Mouse (Mus musculus) myocyte (in vitro differentiated cells): ENCODE measurements around the gene Myo10. TPM values are rescaled to one million over a fixed set of nuclear protein-coding genes. Genes with fewer than 3 reads are reported as not detected.
A peak's percentile ranks its signal among the peaks of the same experiment; 100 is the strongest.

Source experiments
- H3K27me3 ChIP-seq: one replicate; pipeline ENCODE4 v1.6.1; 2011; ENCODE audit not compliant: control insufficient read depth, insufficient read depth, insufficient read length
- H3K36me3 ChIP-seq: one replicate; pipeline ENCODE4 v1.6.1; 2011; ENCODE audit not compliant: control insufficient read depth, insufficient read depth
- H3K4me2 ChIP-seq: one replicate; pipeline ENCODE4 v1.6.1; 2011; ENCODE audit warnings: low read depth, control low read depth
- H3K4me3 ChIP-seq: one replicate; pipeline ENCODE4 v1.5.1; 2011; ENCODE audit warnings: mild to moderate bottlenecking, control low read depth, moderate library complexity
- H3K79me2 ChIP-seq: one replicate; pipeline ENCODE4 v1.6.1; 2011; ENCODE audit not compliant: control insufficient read depth, insufficient read depth
- H3ac ChIP-seq: one replicate; pipeline ENCODE4 v1.6.1; 2011; ENCODE audit not compliant: control insufficient read depth, insufficient read length
- CEBPB ChIP-seq: IDR thresholded peaks from 2 replicates; pipeline ENCODE4 v1.6.1; 2011; ENCODE audit warnings: mild to moderate bottlenecking, moderate library complexity; ENCODE audit not compliant: poor library complexity, insufficient read depth, severe bottlenecking
- E2F4 ChIP-seq: IDR thresholded peaks from one replicate; pipeline ENCODE4 v1.6.1; 2011; ENCODE audit warnings: mild to moderate bottlenecking, control low read depth, moderate library complexity; ENCODE audit not compliant: insufficient read depth
- MAX ChIP-seq: IDR thresholded peaks from one replicate; pipeline ENCODE4 v1.6.1; 2011; ENCODE audit warnings: low read depth, mild to moderate bottlenecking, control low read depth
- MYOD1 ChIP-seq, 3 experiments: IDR thresholded peaks; one replicate each; pipeline ENCODE4 v1.6.1; 2011; ENCODE audit warnings: control low read depth in 2 of 3, low read depth in 2 of 3, mild to moderate bottlenecking in 2 of 3, moderate library complexity in 1 of 3; ENCODE audit not compliant: insufficient read length in 2 of 3, control insufficient read depth in 1 of 3
- MYOG ChIP-seq, 3 experiments: IDR thresholded peaks; one replicate each; pipeline ENCODE4 v1.6.1; 2011; ENCODE audit warnings: control low read depth in 2 of 3, low read depth in 2 of 3, mild to moderate bottlenecking in 2 of 3; ENCODE audit not compliant: insufficient read length in 2 of 3, control insufficient read depth in 1 of 3, insufficient read depth in 1 of 3
- POLR2A ChIP-seq: IDR thresholded peaks from one replicate; pipeline ENCODE4 v1.6.1; 2011; ENCODE audit warnings: low read depth, mild to moderate bottlenecking, control low read depth, moderate library complexity; ENCODE audit not compliant: insufficient read length
- POLR2AphosphoS2 ChIP-seq: IDR thresholded peaks from one replicate; pipeline ENCODE4 v1.6.1; 2011; ENCODE audit warnings: low read depth, control low read depth; ENCODE audit not compliant: insufficient read length
- REST ChIP-seq: IDR thresholded peaks from one replicate; pipeline ENCODE4 v1.6.1; 2011; ENCODE audit warnings: mild to moderate bottlenecking, control low read depth, moderate library complexity; ENCODE audit not compliant: insufficient read depth, insufficient read length
- SRF ChIP-seq: IDR thresholded peaks from one replicate; pipeline ENCODE4 v1.6.1; 2011; ENCODE audit warnings: low read depth; ENCODE audit not compliant: control insufficient read depth, insufficient read length
- TCF12 ChIP-seq: IDR thresholded peaks from one replicate; pipeline ENCODE4 v1.6.1; 2011; ENCODE audit warnings: mild to moderate bottlenecking, control low read depth; ENCODE audit not compliant: poor library complexity, insufficient read depth, severe bottlenecking
- TCF3 ChIP-seq: IDR thresholded peaks from one replicate; pipeline ENCODE4 v1.6.1; 2011; ENCODE audit warnings: low read depth, control low read depth; ENCODE audit not compliant: insufficient read length
- USF1 ChIP-seq: IDR thresholded peaks from one replicate; pipeline ENCODE4 v1.6.1; 2011; ENCODE audit warnings: low read depth, mild to moderate bottlenecking, control low read depth, moderate library complexity
- polyA plus RNA-seq: library from polyadenylated mRNA; unstranded; fragments of >200 nt; fragmentation: generic; extraction: Trizol; gene quantifications from one replicate; pipeline ENCODE4 v1.2.1, GENCODE M21; 2012; ENCODE audit warnings: missing spikeins

The Myo10 gene
- polyA plus RNA-seq, 1 experiment, result 71.4 TPM

DNA sequence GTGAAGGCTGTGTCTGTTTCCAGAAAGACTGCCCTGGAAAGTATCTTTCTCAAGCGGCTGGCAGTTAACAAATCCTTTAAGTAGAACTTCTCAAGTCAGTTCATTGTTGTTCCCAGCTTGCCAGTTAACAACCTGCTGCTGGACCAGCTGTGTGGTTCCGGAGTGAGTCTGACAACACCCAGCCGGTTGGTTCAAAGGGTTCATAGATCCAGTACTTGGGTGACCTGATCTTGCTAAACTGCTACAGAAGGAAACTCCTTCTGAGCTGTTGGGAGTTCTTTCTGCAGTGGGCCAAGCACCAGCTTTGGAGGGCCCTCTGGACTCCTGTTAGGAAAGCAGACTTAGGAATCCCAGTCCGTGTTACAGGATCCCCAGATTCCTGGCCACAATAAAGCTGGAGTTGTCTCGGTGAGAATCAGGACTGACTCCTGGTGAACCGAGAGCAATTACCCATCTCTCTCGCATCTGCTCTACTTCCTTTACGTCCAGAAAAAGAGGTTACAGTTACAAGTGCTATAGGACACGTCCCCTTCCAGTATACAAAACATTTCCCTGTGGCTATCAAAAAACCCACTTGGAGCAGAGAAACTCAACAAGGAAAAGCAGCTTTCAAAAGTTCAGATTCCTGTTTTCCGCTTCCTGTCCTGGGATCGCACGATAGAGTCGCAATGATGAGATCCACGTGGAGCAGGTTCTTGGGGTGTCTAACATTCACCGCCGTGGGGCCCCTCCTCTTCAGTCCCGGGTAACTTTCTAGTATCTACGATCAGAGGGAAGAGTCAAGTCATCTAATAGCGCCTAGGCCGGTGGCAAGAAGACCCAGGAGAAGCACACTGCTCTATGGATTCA lies 750 bp upstream of the Myo10 start:
- Histone ChIP-seq H3ac (peak overlapping the region; percentile 61), H3K79me2 (peaks cover 36% of the 10 kb centered on the region), H3K4me2 (peak overlapping the region; percentile 82), H3K4me3 (peak overlapping the region; percentile 88), H3K27me3 (no peaks in the 10 kb centered on the region), H3K36me3 (peaks cover 4% of the 10 kb centered on the region)
- TF ChIP-seq POLR2A (peak; percentile 69), CEBPB (no peak), POLR2AphosphoS2 (peak; percentile 82)

GRCm38 (mm10) chr15:25622867-25623471 lies 644 bp downstream of the Myo10 start:
- Histone ChIP-seq H3K36me3 (peaks cover 5% of the 10 kb centered on the region), H3K4me3 (peak overlapping the region; percentile 88), H3ac (peak overlapping the region; percentile 61), H3K27me3 (no peaks in the 10 kb centered on the region), H3K79me2 (peaks cover 50% of the 10 kb centered on the region), H3K4me2 (peak overlapping the region; percentile 92)
- no peak for TF ChIP-seq SRF
- peak in 1 of 3 experiments; percentile 81 for TF ChIP-seq MYOD1 (IDR thresholded peaks at IDR 0.05; ENCODE audit: control insufficient read depth in 1 of 3, insufficient read length in 2 of 3, low read depth in 2 of 3)
- no peak for TF ChIP-seq REST
- peak in 1 of 3 experiments; percentile 38 for TF ChIP-seq MYOG (IDR thresholded peaks at IDR 0.05; ENCODE audit: control insufficient read depth in 1 of 3, insufficient read depth in 1 of 3, insufficient read length in 2 of 3, low read depth in 2 of 3)
- TF ChIP-seq TCF12, result no peak

DNA sequence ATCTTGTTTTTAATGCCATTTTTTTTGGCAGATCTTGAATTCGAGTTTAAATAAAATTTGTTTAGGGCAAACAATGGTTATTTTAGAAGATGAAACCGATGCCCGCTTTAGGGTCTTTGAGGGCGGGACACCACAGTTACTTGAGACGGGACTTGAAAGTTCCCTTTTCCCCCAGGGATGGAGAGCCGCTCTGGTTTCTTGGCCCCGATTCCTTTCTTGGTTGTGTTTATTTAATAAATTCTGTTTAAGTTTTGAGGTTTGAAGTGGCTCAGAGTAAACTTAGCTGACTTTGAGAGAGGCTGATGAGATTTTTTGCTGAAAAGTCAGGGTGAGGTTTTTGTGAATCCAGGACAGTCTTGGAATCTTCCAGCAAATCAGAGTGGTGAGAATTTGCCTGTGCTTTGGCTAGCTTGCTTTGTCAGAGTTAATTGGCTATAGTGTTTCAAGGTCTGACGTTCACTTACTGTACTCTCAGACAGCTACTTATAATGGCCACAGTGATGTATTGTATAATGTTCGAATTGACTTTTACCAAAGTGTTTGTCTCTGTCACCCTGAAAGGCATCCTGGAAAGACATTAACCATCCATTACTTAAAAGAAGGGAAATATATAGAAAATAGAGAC lies 1.3 kb downstream of the Myo10 start:
- Histone ChIP-seq H3ac (peak overlapping the region; percentile 61), H3K79me2 (peaks cover 57% of the 10 kb centered on the region), H3K4me3 (peak overlapping the region; percentile 88), H3K4me2 (peak overlapping the region; percentile 92), H3K27me3 (no peaks in the 10 kb centered on the region), H3K36me3 (peaks cover 12% of the 10 kb centered on the region)
- TF ChIP-seq POLR2A (no peak), MAX (no peak), USF1 (no peak), CEBPB (no peak), SRF (no peak), REST (no peak), MYOG (IDR thresholded peaks at IDR 0.05; ENCODE audit: control insufficient read depth in 1 of 3, insufficient read depth in 1 of 3, insufficient read length in 2 of 3, low read depth in 2 of 3) (no peak), TCF12 (no peak), POLR2AphosphoS2 (no peak), TCF3 (no peak), MYOD1 (IDR thresholded peaks at IDR 0.05; ENCODE audit: control insufficient read depth in 1 of 3, insufficient read length in 2 of 3, low read depth in 2 of 3) (no peak), E2F4 (no peak)

DNA sequence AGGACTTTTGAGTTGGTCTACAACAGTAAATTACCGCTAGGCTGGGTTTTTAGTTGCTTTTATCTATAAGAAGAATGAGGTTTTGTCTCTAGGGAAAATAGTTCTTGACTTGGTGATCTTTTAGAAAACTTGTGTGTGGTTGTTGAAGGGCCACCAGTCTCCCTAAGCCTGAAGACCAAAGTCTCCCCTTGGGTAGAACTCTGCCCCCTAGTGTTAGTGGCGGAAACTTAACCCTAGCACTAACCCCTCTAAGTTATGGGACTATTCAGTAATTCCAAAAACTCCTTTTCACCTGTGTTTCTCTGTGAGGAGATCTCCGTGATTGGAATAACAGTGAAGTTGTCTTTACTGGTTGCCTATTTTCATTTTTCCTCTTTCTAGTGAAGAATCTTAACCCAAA lies 1.9 kb downstream of the Myo10 start:
- Histone ChIP-seq H3K79me2 (peaks cover 63% of the 10 kb centered on the region), H3ac (no peak overlapping the region), H3K4me3 (peak overlapping the region; percentile 88), H3K36me3 (peaks cover 13% of the 10 kb centered on the region), H3K4me2 (peak overlapping the region; percentile 92), H3K27me3 (no peaks in the 10 kb centered on the region)
- no peak for TF ChIP-seq POLR2AphosphoS2
- no peak for TF ChIP-seq MAX
- TF ChIP-seq MYOD1 (IDR thresholded peaks at IDR 0.05; ENCODE audit: control insufficient read depth in 1 of 3, insufficient read length in 2 of 3, low read depth in 2 of 3), result no peak
- no peak for TF ChIP-seq TCF3
- TF ChIP-seq REST, result no peak
- TF ChIP-seq E2F4, result no peak
- TF ChIP-seq TCF12, result no peak
- TF ChIP-seq POLR2A, result no peak

DNA sequence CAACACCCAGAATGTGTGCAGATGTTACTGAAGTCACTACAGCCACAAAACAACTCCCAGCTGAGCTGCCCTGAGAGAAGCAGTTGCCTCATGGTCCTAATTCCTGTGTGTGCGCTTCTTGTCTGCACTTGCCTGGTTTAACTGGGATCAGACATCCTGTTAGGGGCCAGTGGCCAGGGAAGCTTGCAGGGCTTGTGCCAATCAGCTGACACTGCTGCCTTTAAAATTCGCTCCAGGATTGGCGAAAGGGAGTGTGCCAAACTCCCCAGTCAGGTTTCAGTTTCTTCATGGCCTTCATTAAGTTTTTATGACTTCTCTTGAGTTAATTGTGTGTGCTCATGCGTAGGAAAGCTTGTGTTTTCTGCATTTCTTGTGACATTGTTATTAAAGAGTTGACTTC lies 3.1 kb downstream of the Myo10 start:
- Histone ChIP-seq H3K4me3 (peak overlapping the region; percentile 88), H3K4me2 (peak overlapping the region; percentile 92), H3K36me3 (peaks cover 21% of the 10 kb centered on the region), H3ac (peak overlapping the region; percentile 6), H3K79me2 (peaks cover 75% of the 10 kb centered on the region), H3K27me3 (no peaks in the 10 kb centered on the region)
- peak in 1 of 3 experiments; percentile 22 for TF ChIP-seq MYOD1 (IDR thresholded peaks at IDR 0.05; ENCODE audit: control insufficient read depth in 1 of 3, insufficient read length in 2 of 3, low read depth in 2 of 3)
- TF ChIP-seq SRF, result no peak
- TF ChIP-seq REST, result no peak
- TF ChIP-seq USF1, result peak; percentile 13
- no peak for TF ChIP-seq CEBPB
- TF ChIP-seq POLR2A, result peak; percentile 26
- peak; percentile 54 for TF ChIP-seq POLR2AphosphoS2
- TF ChIP-seq TCF12, result no peak
- TF ChIP-seq MAX, result no peak
- no peak for TF ChIP-seq E2F4
- no peak for TF ChIP-seq TCF3
- no peak for TF ChIP-seq MYOG (IDR thresholded peaks at IDR 0.05; ENCODE audit: control insufficient read depth in 1 of 3, insufficient read depth in 1 of 3, insufficient read length in 2 of 3, low read depth in 2 of 3)
